Mouse (Mus musculus): ENCODE results near the gene Mif. TPM values are rescaled to one million over a fixed set of nuclear protein-coding genes. Genes with fewer than 3 reads are reported as not detected.
"Not testable (repeated sequence)": the region's sequence is repeated elsewhere in the genome, so short reads cannot be mapped to it uniquely, and the experiment has no call there.

The Mif gene
- total and polyA plus RNA-seq, 3 experiments, result 554 to 5,707 (median 1,557) TPM

DNA sequence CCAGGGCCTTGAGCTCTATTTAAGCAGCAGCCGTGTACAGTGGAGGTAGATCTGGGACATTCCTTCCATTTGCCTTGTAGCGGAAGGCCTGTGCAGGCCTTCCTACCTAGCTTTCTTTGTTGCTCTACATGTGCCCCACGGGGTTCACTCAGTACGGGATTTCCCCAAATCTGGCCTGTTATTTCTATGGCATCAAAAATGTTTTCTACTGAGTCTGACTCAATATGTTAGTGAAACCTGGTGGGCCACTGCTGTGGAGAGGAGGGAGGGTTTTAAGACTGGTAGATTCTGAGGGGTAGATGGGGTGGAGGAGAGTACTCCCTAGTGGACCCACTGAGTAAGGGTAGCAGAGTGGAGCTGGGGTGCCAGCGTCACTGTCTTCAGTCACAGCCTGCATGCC, 35.7 kb upstream of the Mif start:
- no peaks in the 10 kb centered on the region; the same call in none of the 2 replicates for H3K9me3 ChIP-seq (replicated peaks)
- H3K27me3 ChIP-seq (ENCODE audit: insufficient read depth, low read length), result no peaks in the 10 kb centered on the region
- H3K4me3 ChIP-seq (ENCODE audit: low read depth, low read length), result no peak overlapping the region
- peaks cover 80% of the 10 kb centered on the region for H3K36me3 ChIP-seq (replicated peaks)
- no peak for DNase-seq (ENCODE audit: low spot score)
- no peak for TF ChIP-seq POLR2AphosphoS5 (IDR thresholded peaks at IDR 0.05; ENCODE audit: insufficient replicate concordance, low read depth, low read length)
- TF ChIP-seq CTCF (IDR thresholded peaks at IDR 0.05; ENCODE audit: low read depth, low read length), result no peak
- TF ChIP-seq GATA1 (IDR thresholded peaks at IDR 0.05; ENCODE audit: borderline replicate concordance, low read length), result no peak
- no peak for TF ChIP-seq TAL1 (conservative IDR thresholded peaks at IDR 0.05; ENCODE audit: low read depth, low read length)
- no peak for TF ChIP-seq GATA2 (IDR thresholded peaks at IDR 0.05; ENCODE audit: borderline replicate concordance, low read depth, low read length)
- H3K4me1 ChIP-seq (ENCODE audit: insufficient read depth, low read depth, low read length), result peaks cover 9% of the 10 kb centered on the region
- no peak for ATAC-seq (ENCODE audit: extremely low read depth, insufficient number of reproducible peaks, low FRiP score, poor library complexity, severe bottlenecking)

DNA sequence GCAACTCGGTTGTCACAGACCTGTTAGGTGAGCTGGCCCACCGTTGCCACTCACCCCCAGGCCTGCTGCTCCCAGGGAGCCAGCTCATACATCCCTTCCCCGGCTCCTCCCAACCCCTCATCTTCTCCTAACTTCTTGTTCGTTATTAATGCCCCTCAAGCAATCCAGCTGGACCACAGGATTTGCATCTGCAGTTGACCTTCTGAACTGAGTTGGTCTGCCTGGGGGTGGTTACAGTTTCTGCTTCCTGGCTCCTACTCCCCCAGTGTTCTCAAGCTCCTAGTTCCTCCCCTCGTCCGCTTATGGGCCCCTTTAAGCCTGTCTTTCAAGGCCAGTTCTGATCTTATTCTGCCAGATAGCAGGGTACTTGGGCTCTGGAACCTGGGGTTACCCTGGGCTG, 34.6 kb upstream of the Mif start:
- ATAC-seq (ENCODE audit: extremely low read depth, insufficient number of reproducible peaks, low FRiP score, poor library complexity, severe bottlenecking), result no peak
- no peak overlapping the region for H3K4me3 ChIP-seq (ENCODE audit: low read depth, low read length)

GRCm38 (mm10) chr10:75893089-75893750, 33.2 kb upstream of the Mif start, which contains the start of gene Derl3:
Derl3 (plus strand) TSS chr10:75893413.
- peaks cover 8% of the 10 kb centered on the region for H3K27me3 ChIP-seq (ENCODE audit: insufficient read depth, low read length)
- H3K9me3 ChIP-seq (replicated peaks), result no peaks in the 10 kb centered on the region; the same call in none of the 2 replicates
- H3K4me1 ChIP-seq (ENCODE audit: insufficient read depth, low read depth, low read length), result peaks cover 4% of the 10 kb centered on the region; the same call in 1 of the 2 replicates
- H3K36me3 ChIP-seq (replicated peaks), result peaks cover 56% of the 10 kb centered on the region
- ATAC-seq (ENCODE audit: extremely low read depth, insufficient number of reproducible peaks, low FRiP score, poor library complexity, severe bottlenecking) (peak; percentile 87), DNase-seq (ENCODE audit: low spot score) (peak; percentile 61)
- H3K4me3 ChIP-seq (ENCODE audit: low read depth, low read length), result peak within 1 kb of the TSS; percentile 42; the same call in 1 of the 2 replicates
- TF ChIP-seq TAL1 (conservative IDR thresholded peaks at IDR 0.05; ENCODE audit: low read depth, low read length) (no peak), GATA1 (IDR thresholded peaks at IDR 0.05; ENCODE audit: borderline replicate concordance, low read length) (no peak), CTCF (IDR thresholded peaks at IDR 0.05; ENCODE audit: low read depth, low read length) (no peak), POLR2AphosphoS5 (IDR thresholded peaks at IDR 0.05; ENCODE audit: insufficient replicate concordance, low read depth, low read length) (no peak), GATA2 (IDR thresholded peaks at IDR 0.05; ENCODE audit: borderline replicate concordance, low read depth, low read length) (no peak)

More for the DNA sequence above, 34.6 kb upstream of the Mif start:
- Histone ChIP-seq H3K4me1 (ENCODE audit: insufficient read depth, low read depth, low read length) (peaks cover 9% of the 10 kb centered on the region), H3K27me3 (ENCODE audit: insufficient read depth, low read length) (no peaks in the 10 kb centered on the region), H3K36me3 (replicated peaks) (peaks cover 70% of the 10 kb centered on the region), H3K9me3 (replicated peaks) (no peaks in the 10 kb centered on the region; the same call in none of the 2 replicates)
- TF ChIP-seq GATA2 (IDR thresholded peaks at IDR 0.05; ENCODE audit: borderline replicate concordance, low read depth, low read length) (no peak), TAL1 (conservative IDR thresholded peaks at IDR 0.05; ENCODE audit: low read depth, low read length) (no peak), POLR2AphosphoS5 (IDR thresholded peaks at IDR 0.05; ENCODE audit: insufficient replicate concordance, low read depth, low read length) (no peak), GATA1 (IDR thresholded peaks at IDR 0.05; ENCODE audit: borderline replicate concordance, low read length) (no peak), CTCF (IDR thresholded peaks at IDR 0.05; ENCODE audit: low read depth, low read length) (no peak)
- DNase-seq (ENCODE audit: low spot score), result no peak

- TF ChIP-seq GATA2 (IDR thresholded peaks at IDR 0.05; ENCODE audit: borderline replicate concordance, low read depth, low read length) (no peak), CTCF (IDR thresholded peaks at IDR 0.05; ENCODE audit: low read depth, low read length) (no peak), TAL1 (conservative IDR thresholded peaks at IDR 0.05; ENCODE audit: low read depth, low read length) (no peak), GATA1 (IDR thresholded peaks at IDR 0.05; ENCODE audit: borderline replicate concordance, low read length) (no peak), POLR2AphosphoS5 (IDR thresholded peaks at IDR 0.05; ENCODE audit: insufficient replicate concordance, low read depth, low read length) (no peak)
- Histone ChIP-seq H3K36me3 (replicated peaks) (peaks cover 20% of the 10 kb centered on the region), H3K4me1 (ENCODE audit: insufficient read depth, low read depth, low read length) (peaks cover 4% of the 10 kb centered on the region; the same call in 1 of the 2 replicates), H3K4me3 (ENCODE audit: low read depth, low read length) (no peak overlapping the region), H3K9me3 (replicated peaks) (no peaks in the 10 kb centered on the region; the same call in none of the 2 replicates), H3K27me3 (ENCODE audit: insufficient read depth, low read length) (peaks cover 25% of the 10 kb centered on the region)
- DNase-seq (ENCODE audit: low spot score) (no peak), ATAC-seq (ENCODE audit: extremely low read depth, insufficient number of reproducible peaks, low FRiP score, poor library complexity, severe bottlenecking) (no peak)
Measured at GRCm38 (mm10) chr10:75889406-75890153, 29.5 kb upstream of the Mif start.

GRCm38 (mm10) chr10:75887504-75887903, 27.5 kb upstream of the Mif start:
- not testable (repeated sequence) for DNase-seq (ENCODE audit: low spot score); H3K36me3 ChIP-seq (replicated peaks); H3K4me3 ChIP-seq (ENCODE audit: low read depth, low read length); H3K4me1 ChIP-seq (ENCODE audit: insufficient read depth, low read depth, low read length); ATAC-seq (ENCODE audit: extremely low read depth, insufficient number of reproducible peaks, low FRiP score, poor library complexity, severe bottlenecking); H3K9me3 ChIP-seq (replicated peaks)
- H3K27me3 ChIP-seq (ENCODE audit: insufficient read depth, low read length), result peaks cover 32% of the 10 kb centered on the region

DNA sequence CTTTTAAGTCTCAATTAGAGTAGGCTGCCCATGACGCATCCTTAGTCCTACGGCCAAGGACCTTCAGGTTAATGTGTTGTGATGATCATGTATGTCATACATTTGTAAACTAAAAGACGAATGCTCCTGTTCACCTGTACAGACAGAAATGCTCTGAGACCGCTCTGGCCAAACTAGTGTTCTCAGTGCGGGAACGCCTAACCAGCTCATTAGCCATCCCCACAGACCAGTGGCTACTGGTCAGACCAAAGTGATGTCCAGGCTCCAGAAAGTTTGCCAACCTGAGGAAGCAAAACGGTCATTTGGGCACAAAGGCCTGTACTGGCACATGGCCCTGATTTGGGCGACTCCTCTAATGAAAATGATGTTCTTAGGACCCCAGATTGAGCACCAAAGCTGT, 24.7 kb upstream of the Mif start:
- Histone ChIP-seq H3K4me3 (ENCODE audit: low read depth, low read length) (no peak overlapping the region), H3K9me3 (replicated peaks) (no peaks in the 10 kb centered on the region), H3K36me3 (replicated peaks) (no peaks in the 10 kb centered on the region), H3K4me1 (ENCODE audit: insufficient read depth, low read depth, low read length) (no peaks in the 10 kb centered on the region), H3K27me3 (ENCODE audit: insufficient read depth, low read length) (peaks cover 49% of the 10 kb centered on the region)
- no peak for ATAC-seq (ENCODE audit: extremely low read depth, insufficient number of reproducible peaks, low FRiP score, poor library complexity, severe bottlenecking)
- no peak for TF ChIP-seq POLR2AphosphoS5 (IDR thresholded peaks at IDR 0.05; ENCODE audit: insufficient replicate concordance, low read depth, low read length)
- TF ChIP-seq CTCF (IDR thresholded peaks at IDR 0.05; ENCODE audit: low read depth, low read length), result no peak
- TF ChIP-seq GATA1 (IDR thresholded peaks at IDR 0.05; ENCODE audit: borderline replicate concordance, low read length), result no peak
- TF ChIP-seq GATA2 (IDR thresholded peaks at IDR 0.05; ENCODE audit: borderline replicate concordance, low read depth, low read length), result no peak
- no peak for DNase-seq (ENCODE audit: low spot score)
